Mouse (Mus musculus): Measurements from ENCODE around the gene Tekt3. TPM values are rescaled to one million over a fixed set of nuclear protein-coding genes. Genes with fewer than 3 reads are reported as not detected.

Tekt3 gene
- total RNA-seq, 4 experiments from 2014 or later, result not detected

- no peak for DNase-seq (ENCODE audit: low spot score)
Measured at GRCm38 (mm10) chr11:63124316-63124715, 62.9 kb downstream of the Tekt3 start.

- DNase-seq (ENCODE audit: low spot score), result peak; percentile 61
Measured at GRCm38 (mm10) chr11:63125832-63126456, 64.5 kb downstream of the Tekt3 start.

GRCm38 (mm10) chr11:63126976-63127375, 65.5 kb downstream of the Tekt3 start:
- DNase-seq (ENCODE audit: low spot score), result no peak

- no peak for DNase-seq (ENCODE audit: low spot score)
Measured at GRCm38 (mm10) chr11:63127513-63127912, 66.1 kb downstream of the Tekt3 start.

GRCm38 (mm10) chr11:63128784-63129183, 67.3 kb downstream of the Tekt3 start, which contains the start of gene Pmp22:
Gene Pmp22 (plus strand): TSS chr11:63128982.
- peak; percentile 79 for DNase-seq (ENCODE audit: low spot score)

GRCm38 (mm10) chr11:63129375-63129774, 67.9 kb downstream of the Tekt3 start:
- DNase-seq (ENCODE audit: low spot score), result peak; percentile 66

GRCm38 (mm10) chr11:63129840-63130239, 68.4 kb downstream of the Tekt3 start:
- peak; percentile 31 for DNase-seq (ENCODE audit: low spot score)

- peak; percentile 87 for DNase-seq (ENCODE audit: low spot score)
Measured at GRCm38 (mm10) chr11:63130497-63130896, 69.0 kb downstream of the Tekt3 start.

GRCm38 (mm10) chr11:63131001-63131692, 69.7 kb downstream of the Tekt3 start:
- DNase-seq (ENCODE audit: low spot score), result peak; percentile 83

GRCm38 (mm10) chr11:63131693-63132040, 70.2 kb downstream of the Tekt3 start:
- DNase-seq (ENCODE audit: low spot score), result no peak

- no peak for DNase-seq (ENCODE audit: low spot score)
Measured at GRCm38 (mm10) chr11:63132151-63132500, 70.7 kb downstream of the Tekt3 start.

- DNase-seq (ENCODE audit: low spot score), result peak; percentile 83
Measured at GRCm38 (mm10) chr11:63132501-63133435, 71.3 kb downstream of the Tekt3 start.

GRCm38 (mm10) chr11:63134021-63134420, 72.6 kb downstream of the Tekt3 start:
- no peak for DNase-seq (ENCODE audit: low spot score)

- no peak for DNase-seq (ENCODE audit: low spot score)
Measured at GRCm38 (mm10) chr11:63134742-63135482, 73.5 kb downstream of the Tekt3 start.

GRCm38 (mm10) chr11:63135622-63136021, 74.2 kb downstream of the Tekt3 start:
- peak; percentile 97 for DNase-seq (ENCODE audit: low spot score)

GRCm38 (mm10) chr11:63136205-63136604, 74.8 kb downstream of the Tekt3 start:
- peak; percentile 90 for DNase-seq (ENCODE audit: low spot score)

- DNase-seq (ENCODE audit: low spot score), result no peak
Measured at GRCm38 (mm10) chr11:63136836-63137416, 75.5 kb downstream of the Tekt3 start.

GRCm38 (mm10) chr11:63138739-63139138, 77.3 kb downstream of the Tekt3 start:
- no peak for DNase-seq (ENCODE audit: low spot score)

- no peak for DNase-seq (ENCODE audit: low spot score)
Measured at GRCm38 (mm10) chr11:63142311-63142710, 80.9 kb downstream of the Tekt3 start.

- no peak for DNase-seq (ENCODE audit: low spot score)
Measured at GRCm38 (mm10) chr11:63142816-63143215, 81.4 kb downstream of the Tekt3 start.

GRCm38 (mm10) chr11:63143486-63143885, 82.0 kb downstream of the Tekt3 start:
- peak; percentile 36 for DNase-seq (ENCODE audit: low spot score)

Measured in heart, adult 8-10 months (tissue).